Mouse (Mus musculus) MEL-GATA-1-ER (cell line): Measurements from ENCODE around the gene Ehbp1l1.

Experiments used
- DNase-seq: peaks from one replicate; pipeline ENCODE4 v3.0.0-alpha.2; 2012; ENCODE audit warnings: low read depth; ENCODE audit errors: extremely low read depth

The Ehbp1l1 gene

GRCm38 (mm10) chr19:5725767-5726515 lies at the start of gene Ehbp1l1:
TSS of gene Ehbp1l1 (minus strand) at chr19:5726317.
- DNase-seq: no peak

GRCm38 (mm10) chr19:5770925-5771860 lies 45.1 kb upstream of the Ehbp1l1 start, which contains the start of gene Scyl1:
TSS of gene Scyl1 (minus strand) at chr19:5771419.
- DNase-seq: peak; percentile 43

GRCm38 (mm10) chr19:5770311-5770710 lies 44.2 kb upstream of the Ehbp1l1 start:
- DNase-seq: no peak

GRCm38 (mm10) chr19:5767271-5767670 lies 41.2 kb upstream of the Ehbp1l1 start:
- no peak for DNase-seq

GRCm38 (mm10) chr19:5763163-5763562 lies 37.0 kb upstream of the Ehbp1l1 start:
- no peak for DNase-seq

- DNase-seq: no peak
Observed at GRCm38 (mm10) chr19:5758878-5759403, 32.8 kb upstream of the Ehbp1l1 start.

- DNase-seq: no peak
Observed at GRCm38 (mm10) chr19:5756991-5757636, 31.0 kb upstream of the Ehbp1l1 start.

- no peak for DNase-seq
Observed at GRCm38 (mm10) chr19:5756321-5756985, 30.3 kb upstream of the Ehbp1l1 start.

GRCm38 (mm10) chr19:5751742-5752141 lies 25.6 kb upstream of the Ehbp1l1 start:
- no peak for DNase-seq

GRCm38 (mm10) chr19:5750951-5751350 lies 24.8 kb upstream of the Ehbp1l1 start:
- no peak for DNase-seq

- no peak for DNase-seq
Observed at GRCm38 (mm10) chr19:5749476-5749875, 23.4 kb upstream of the Ehbp1l1 start.

- DNase-seq: no peak
Observed at GRCm38 (mm10) chr19:5746907-5747363, 20.8 kb upstream of the Ehbp1l1 start.

GRCm38 (mm10) chr19:5745756-5746710 lies 19.9 kb upstream of the Ehbp1l1 start:
- DNase-seq: no peak

GRCm38 (mm10) chr19:5743576-5743975 lies 17.5 kb upstream of the Ehbp1l1 start:
- no peak for DNase-seq

- no peak for DNase-seq
Observed at GRCm38 (mm10) chr19:5742241-5742641, 16.1 kb upstream of the Ehbp1l1 start.

GRCm38 (mm10) chr19:5741641-5742240 lies 15.6 kb upstream of the Ehbp1l1 start:
- DNase-seq: no peak

- no peak for DNase-seq
Observed at GRCm38 (mm10) chr19:5740320-5741317, 14.5 kb upstream of the Ehbp1l1 start, which contains the start of gene Ltbp3. TSS of gene Ltbp3 (plus strand) at chr19:5740904.

- no peak for DNase-seq
Observed at GRCm38 (mm10) chr19:5739446-5739845, 13.3 kb upstream of the Ehbp1l1 start.
